Mouse (Mus musculus): ENCODE data around the gene Mst1. TPM values are rescaled to one million over a fixed set of nuclear protein-coding genes. Genes with fewer than 3 reads are reported as not detected.

Gene Mst1
- polyA plus RNA-seq, 1 experiment from 2014 or later, result 0.78 TPM

- peaks cover 33% of the 10 kb centered on the region for H3K4me1 ChIP-seq
- no peaks in the 10 kb centered on the region for H3K9me3 ChIP-seq (replicated peaks)
- H3K36me3 ChIP-seq, result peaks cover 67% of the 10 kb centered on the region
- no peak overlapping the region for H3K4me3 ChIP-seq
- no peaks in the 10 kb centered on the region for H3K27me3 ChIP-seq (ENCODE audit: low read depth, poor library complexity, severe bottlenecking)
- DNase-seq (ENCODE audit: low spot score), result no peak
- WGBS, result 73% methylated on average over 7 of the region's 7 CpGs
- H3K27ac ChIP-seq (replicated peaks), result no peak overlapping the region
Measured at GRCm38 (mm10) chr9:108052411-108052810, 27.8 kb upstream of the Mst1 start.

- H3K27ac ChIP-seq (replicated peaks), result no peak within 1 kb of the TSS
- H3K36me3 ChIP-seq, result peaks cover 71% of the 10 kb centered on the region
- peak within 1 kb of the TSS; percentile 35 for H3K4me3 ChIP-seq
- peaks cover 27% of the 10 kb centered on the region for H3K4me1 ChIP-seq
- H3K9me3 ChIP-seq (replicated peaks), result no peaks in the 10 kb centered on the region
- 58% methylated on average over 20 of the region's 20 CpGs for WGBS
- peak; percentile 93 for DNase-seq (ENCODE audit: low spot score)
- no peaks in the 10 kb centered on the region for H3K27me3 ChIP-seq (ENCODE audit: low read depth, poor library complexity, severe bottlenecking)
Measured at GRCm38 (mm10) chr9:108052885-108053664, 27.2 kb upstream of the Mst1 start, which contains the start of gene Amigo3. Amigo3 (plus strand) TSS chr9:108053159.

- peaks cover 20% of the 10 kb centered on the region for H3K4me1 ChIP-seq
- WGBS, result 95% methylated on average over 15 of the region's 15 CpGs
Measured at GRCm38 (mm10) chr9:108053665-108054225, 26.5 kb upstream of the Mst1 start.

GRCm38 (mm10) chr9:108054331-108055040 lies 25.8 kb upstream of the Mst1 start:
- Histone ChIP-seq H3K36me3 (peaks cover 85% of the 10 kb centered on the region), H3K9me3 (replicated peaks) (no peaks in the 10 kb centered on the region), H3K27ac (replicated peaks) (no peak overlapping the region), H3K4me3 (no peak overlapping the region), H3K4me1 (peaks cover 19% of the 10 kb centered on the region), H3K27me3 (ENCODE audit: low read depth, poor library complexity, severe bottlenecking) (no peaks in the 10 kb centered on the region)
- DNase-seq (ENCODE audit: low spot score), result no peak
- 91% methylated on average over 22 of the region's 22 CpGs for WGBS

More at GRCm38 (mm10) chr9:108053665-108054225, 26.5 kb upstream of the Mst1 start:
- DNase-seq (ENCODE audit: low spot score), result no peak
- H3K4me3 ChIP-seq, result no peak overlapping the region
- peaks cover 77% of the 10 kb centered on the region for H3K36me3 ChIP-seq
- H3K9me3 ChIP-seq (replicated peaks), result no peaks in the 10 kb centered on the region
- H3K27ac ChIP-seq (replicated peaks), result no peak overlapping the region
- no peaks in the 10 kb centered on the region for H3K27me3 ChIP-seq (ENCODE audit: low read depth, poor library complexity, severe bottlenecking)

- H3K36me3 ChIP-seq, result peaks cover 91% of the 10 kb centered on the region
- 88% methylated on average over 1 of the region's 1 CpGs for WGBS
- no peak for DNase-seq (ENCODE audit: low spot score)
Measured at GRCm38 (mm10) chr9:108055061-108055460, 25.2 kb upstream of the Mst1 start.

DNA sequence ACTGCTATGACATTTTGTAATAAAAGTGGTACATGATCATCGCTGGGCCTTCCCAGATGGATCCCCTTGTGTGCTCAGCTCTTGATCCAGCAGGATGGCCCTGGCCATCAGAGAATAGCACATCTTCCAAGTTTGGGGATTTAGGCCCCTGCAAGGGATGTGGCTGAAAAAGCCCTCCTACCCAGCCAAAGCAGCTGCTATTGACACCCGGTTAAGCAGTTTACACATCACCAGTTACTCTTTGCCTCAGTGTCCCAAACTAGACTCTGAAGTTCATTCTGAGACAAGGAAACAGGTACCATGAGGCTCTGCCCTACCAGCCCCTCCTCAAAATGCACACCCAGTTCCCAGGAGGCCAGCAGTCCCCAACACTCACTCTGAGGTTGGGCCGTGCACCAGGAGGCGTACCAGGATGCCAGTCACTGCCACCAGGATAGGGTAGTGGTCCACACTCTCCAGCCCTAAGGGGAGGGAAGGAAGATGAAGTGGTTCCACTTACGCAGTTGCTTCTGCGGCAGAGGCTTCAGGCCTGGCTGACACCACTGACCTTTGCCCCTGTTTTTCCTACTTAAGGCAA lies 24.5 kb upstream of the Mst1 start:
- no peak for DNase-seq (ENCODE audit: low spot score)
- H3K9me3 ChIP-seq (replicated peaks), result no peaks in the 10 kb centered on the region
- peaks cover 92% of the 10 kb centered on the region for H3K36me3 ChIP-seq
- 88% methylated on average over 6 of the region's 6 CpGs for WGBS
- H3K27ac ChIP-seq (replicated peaks), result no peak overlapping the region
- no peak overlapping the region for H3K4me3 ChIP-seq
- no peaks in the 10 kb centered on the region for H3K27me3 ChIP-seq (ENCODE audit: low read depth, poor library complexity, severe bottlenecking)
- peaks cover 10% of the 10 kb centered on the region for H3K4me1 ChIP-seq

More at GRCm38 (mm10) chr9:108055061-108055460, 25.2 kb upstream of the Mst1 start:
- Histone ChIP-seq H3K27ac (replicated peaks) (no peak overlapping the region), H3K9me3 (replicated peaks) (no peaks in the 10 kb centered on the region), H3K4me3 (no peak overlapping the region), H3K27me3 (ENCODE audit: low read depth, poor library complexity, severe bottlenecking) (no peaks in the 10 kb centered on the region), H3K4me1 (peaks cover 13% of the 10 kb centered on the region)

- H3K9me3 ChIP-seq (replicated peaks), result no peaks in the 10 kb centered on the region
- WGBS, result 80% methylated on average over 28 of the region's 28 CpGs
- no peak overlapping the region for H3K4me3 ChIP-seq
- no peaks in the 10 kb centered on the region for H3K27me3 ChIP-seq (ENCODE audit: low read depth, poor library complexity, severe bottlenecking)
- no peak for DNase-seq (ENCODE audit: low spot score)
- no peak overlapping the region for H3K27ac ChIP-seq (replicated peaks)
- peaks cover 10% of the 10 kb centered on the region for H3K4me1 ChIP-seq
- peaks cover 88% of the 10 kb centered on the region for H3K36me3 ChIP-seq
Measured at GRCm38 (mm10) chr9:108056361-108057261, 23.6 kb upstream of the Mst1 start.

- WGBS, result 93% methylated on average over 5 of the region's 5 CpGs
- peaks cover 88% of the 10 kb centered on the region for H3K36me3 ChIP-seq
- no peak for DNase-seq (ENCODE audit: low spot score)
- peaks cover 10% of the 10 kb centered on the region for H3K4me1 ChIP-seq
- H3K4me3 ChIP-seq, result no peak overlapping the region
- no peaks in the 10 kb centered on the region for H3K27me3 ChIP-seq (ENCODE audit: low read depth, poor library complexity, severe bottlenecking)
- H3K9me3 ChIP-seq (replicated peaks), result no peaks in the 10 kb centered on the region
- no peak overlapping the region for H3K27ac ChIP-seq (replicated peaks)
Measured at GRCm38 (mm10) chr9:108057262-108057562, 23.0 kb upstream of the Mst1 start.

DNA sequence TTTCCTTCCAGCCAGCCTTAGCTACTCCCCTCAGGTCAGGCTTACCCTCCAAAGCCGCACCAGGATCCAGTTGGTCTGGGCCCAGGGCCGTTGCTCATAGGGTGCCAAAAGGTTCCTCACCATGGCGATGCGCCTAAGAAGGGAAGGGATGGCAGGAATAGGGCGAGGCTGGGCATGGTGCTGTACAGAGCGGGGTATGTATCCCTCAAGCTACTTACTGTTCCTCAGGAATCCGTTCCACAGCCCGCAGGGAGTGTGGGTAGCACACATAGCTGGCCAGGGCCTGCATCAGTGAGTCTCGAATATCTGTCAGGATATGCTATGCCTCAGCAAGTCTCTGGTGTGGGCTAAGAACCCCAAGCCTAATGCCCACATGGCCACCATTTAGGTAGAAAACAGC lies 21.9 kb upstream of the Mst1 start:
- Histone ChIP-seq H3K27ac (replicated peaks) (no peak overlapping the region), H3K36me3 (peaks cover 96% of the 10 kb centered on the region), H3K4me1 (peaks cover 5% of the 10 kb centered on the region), H3K4me3 (no peak overlapping the region), H3K27me3 (ENCODE audit: low read depth, poor library complexity, severe bottlenecking) (no peaks in the 10 kb centered on the region), H3K9me3 (replicated peaks) (no peaks in the 10 kb centered on the region)
- no peak for DNase-seq (ENCODE audit: low spot score)
- WGBS, result 95% methylated on average over 9 of the region's 9 CpGs

DNA sequence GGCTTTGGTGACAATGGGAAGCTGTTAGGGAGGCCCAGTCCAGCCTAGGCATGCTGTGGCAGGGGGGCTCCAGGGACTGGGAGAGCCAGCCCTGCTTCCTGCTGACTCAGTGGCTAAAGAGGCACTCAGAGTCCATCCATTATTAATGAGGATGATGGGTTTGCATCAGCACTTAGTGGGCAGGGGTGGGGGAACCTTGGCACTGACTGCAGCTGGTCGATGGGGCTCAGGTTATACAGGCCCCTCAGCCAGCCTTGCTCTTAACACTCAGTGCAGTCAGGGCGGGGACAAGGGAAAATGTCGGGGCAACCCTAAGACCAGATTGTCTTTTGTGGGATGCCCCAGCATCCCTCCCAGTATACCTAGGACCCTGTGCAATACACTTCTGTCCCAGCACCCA lies 18.1 kb upstream of the Mst1 start:
- WGBS, result 91% methylated on average over 3 of the region's 3 CpGs
- H3K36me3 ChIP-seq, result peaks cover 91% of the 10 kb centered on the region
- no peak overlapping the region for H3K4me3 ChIP-seq

DNA sequence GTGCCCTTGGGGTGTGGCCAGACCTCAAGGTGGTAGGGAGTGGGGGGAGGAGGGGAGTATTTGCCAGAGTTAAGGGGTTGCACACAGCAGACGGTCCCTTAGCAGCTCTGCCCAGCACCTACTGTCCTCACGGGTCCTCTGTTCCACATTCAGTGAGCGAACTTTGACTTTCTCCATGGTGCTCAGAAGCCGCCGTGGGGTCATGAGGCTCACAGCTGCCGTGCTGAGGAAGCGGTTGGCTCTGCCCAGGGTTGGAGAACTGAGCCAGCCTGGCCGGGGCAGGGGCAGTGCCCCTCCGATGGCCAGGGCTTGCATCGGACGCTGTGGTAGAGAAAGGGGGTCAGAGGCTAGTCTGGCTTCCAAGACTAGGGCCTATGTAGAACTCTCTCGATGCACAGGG lies 16.9 kb upstream of the Mst1 start:
- H3K36me3 ChIP-seq, result peaks cover 80% of the 10 kb centered on the region
- no peaks in the 10 kb centered on the region for H3K9me3 ChIP-seq (replicated peaks)
- no peak overlapping the region for H3K4me3 ChIP-seq
- DNase-seq (ENCODE audit: low spot score), result no peak
- WGBS, result 93% methylated on average over 12 of the region's 12 CpGs
- H3K4me1 ChIP-seq, result no peaks in the 10 kb centered on the region
- no peaks in the 10 kb centered on the region for H3K27me3 ChIP-seq (ENCODE audit: low read depth, poor library complexity, severe bottlenecking)
- no peak overlapping the region for H3K27ac ChIP-seq (replicated peaks)

More for the DNA sequence above, 18.1 kb upstream of the Mst1 start:
- H3K4me1 ChIP-seq, result no peaks in the 10 kb centered on the region
- H3K27ac ChIP-seq (replicated peaks), result no peak overlapping the region
- DNase-seq (ENCODE audit: low spot score), result no peak
- H3K9me3 ChIP-seq (replicated peaks), result no peaks in the 10 kb centered on the region
- H3K27me3 ChIP-seq (ENCODE audit: low read depth, poor library complexity, severe bottlenecking), result no peaks in the 10 kb centered on the region

DNA sequence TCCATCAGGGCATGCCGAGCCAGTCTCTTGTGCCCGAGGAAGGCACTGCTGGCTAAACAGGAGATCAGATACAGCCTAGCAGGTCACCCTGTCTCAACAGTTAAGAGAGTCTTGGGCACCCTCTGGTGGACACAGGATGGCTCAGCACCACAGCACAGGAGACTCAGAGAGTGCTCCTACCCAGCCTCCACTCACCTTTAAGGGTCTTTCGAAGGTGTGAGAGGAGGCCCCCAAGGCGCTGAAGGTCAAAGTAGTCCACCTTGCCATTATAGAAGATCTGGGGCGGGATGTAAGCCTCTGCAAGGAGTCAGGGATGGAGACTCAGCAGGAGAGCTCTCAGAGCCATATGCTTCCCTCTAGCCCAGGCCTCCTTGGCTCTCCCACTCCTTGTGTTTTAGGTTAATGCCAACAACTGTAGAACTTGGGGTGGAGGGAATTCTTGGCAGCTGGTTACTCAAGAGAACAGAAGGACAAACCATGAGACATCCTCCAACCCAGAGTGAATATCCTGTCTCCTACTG lies 14.7 kb upstream of the Mst1 start:
- no peak overlapping the region for H3K4me3 ChIP-seq
- DNase-seq (ENCODE audit: low spot score), result peak; percentile 44
- 51% methylated on average over 5 of the region's 5 CpGs for WGBS
- no peak overlapping the region for H3K27ac ChIP-seq (replicated peaks)
- H3K27me3 ChIP-seq (ENCODE audit: low read depth, poor library complexity, severe bottlenecking), result no peaks in the 10 kb centered on the region
- no peaks in the 10 kb centered on the region for H3K9me3 ChIP-seq (replicated peaks)
- no peaks in the 10 kb centered on the region for H3K4me1 ChIP-seq
- peaks cover 77% of the 10 kb centered on the region for H3K36me3 ChIP-seq
